Mouse (Mus musculus): ENCODE data around the gene Aars2.

- TF ChIP-seq E2F4 (IDR thresholded peaks at IDR 0.05; ENCODE audit: insufficient replicate concordance, low read depth, low read length) (no peak), EP300 (IDR thresholded peaks at IDR 0.05; ENCODE audit: low read length) (no peak), MEF2A (IDR thresholded peaks at IDR 0.05; ENCODE audit: borderline replicate concordance, low read depth, low read length) (no peak), CTCF (conservative IDR thresholded peaks at IDR 0.05 in 1 of 2, IDR thresholded peaks at IDR 0.05 in 1 of 2; ENCODE audit: low read depth in 2 of 2, low read length in 2 of 2) (no peak), TCF12 (IDR thresholded peaks at IDR 0.05; ENCODE audit: low read depth, low read length) (no peak), NELFE (IDR thresholded peaks at IDR 0.05; ENCODE audit: low read depth, low read length) (no peak)
Observed at GRCm38 (mm10) chr17:45490532-45491154, 16.0 kb upstream of the Aars2 start.
